In genomic region chr7:29983690-29984380, GRCm38 (mm10) we compare ENCODE assay signal across 7 mouse cellular contexts. TPM values are rescaled to one million over a fixed set of nuclear protein-coding genes. Genes with fewer than 3 reads are reported as not detected.
DNase-seq lines count a peak whose midpoint lies in the region; ATAC-seq lines count a peak whose summit lies in the region.

Gene Zfp568 (plus strand): TSS chr7:29983955.

- DNase-seq in adrenal gland, adult 2 months = peak; percentile 97
- DNase-seq in embryo, embryonic 11.5 days (ENCODE audit: low read depth, low spot score) = peak; percentile 89
- DNase-seq in gastrocnemius, postnatal 4 days (ENCODE audit: low spot score in 2 of 2) = peak; percentile 88 to 94
- DNase-seq in left cerebral cortex, postnatal 36 days (ENCODE audit: low spot score in 2 of 2) = peak; percentile 91 to 92
- DNase-seq in midbrain, embryonic 11.5 days (ENCODE audit: low spot score, missing footprints) = peak; percentile 98
- peak; percentile 89 for DNase-seq in skeletal muscle tissue, adult 2 months (ENCODE audit: low read depth, low spot score)

- intact Hi-C loops in left cerebral cortex, postnatal 36 days (cut with DNase I) = no loop called here

- H3K9me3 ChIP-seq in intestine, embryonic 16.5 days (ENCODE audit: control insufficient read depth, low read length) = no peaks in the 10 kb centered on the region
- H3K9me3 ChIP-seq in midbrain, embryonic 11.5 days (ENCODE audit: control insufficient read depth, low read length) = no peaks in the 10 kb centered on the region

- H3K4me1 ChIP-seq in intestine, embryonic 16.5 days (ENCODE audit: control insufficient read depth, insufficient read depth, low read length) = peaks cover 24% of the 10 kb centered on the region
- peaks cover 13% of the 10 kb centered on the region for H3K4me1 ChIP-seq in midbrain, embryonic 11.5 days (ENCODE audit: control insufficient read depth, insufficient read depth, low read length)

- H3K27me3 ChIP-seq in intestine, embryonic 16.5 days (replicated peaks; ENCODE audit: control insufficient read depth, insufficient read depth, low read length) = no peaks in the 10 kb centered on the region
- H3K27me3 ChIP-seq in midbrain, embryonic 11.5 days (ENCODE audit: control insufficient read depth, insufficient read depth, low read length) = no peaks in the 10 kb centered on the region

- H3K9ac ChIP-seq in intestine, embryonic 16.5 days (ENCODE audit: low read depth, low read length) = peak within 1 kb of the TSS; percentile 93
- peak within 1 kb of the TSS; percentile 93 for H3K9ac ChIP-seq in midbrain, embryonic 11.5 days (ENCODE audit: low read length)

- H3K4me2 ChIP-seq in intestine, embryonic 16.5 days (ENCODE audit: low read depth, low read length) = peak within 1 kb of the TSS; percentile 82
- H3K4me2 ChIP-seq in midbrain, embryonic 11.5 days = peak within 1 kb of the TSS; percentile 69

- H3K4me3 ChIP-seq in intestine, embryonic 16.5 days (ENCODE audit: low read length) = peak within 1 kb of the TSS; percentile 93
- peak within 1 kb of the TSS; percentile 87 for H3K4me3 ChIP-seq in midbrain, embryonic 11.5 days (ENCODE audit: low read depth, low read length)

- under 1% methylated on average over 62 of the region's 62 CpGs for WGBS in intestine, embryonic 16.5 days
- WGBS in midbrain, embryonic 11.5 days = under 1% methylated on average over 62 of the region's 62 CpGs

- 0 out of 2 replicates have a peak, but pooled peaks cover 4% of the 10 kb centered on the region for H3K36me3 ChIP-seq in intestine, embryonic 16.5 days (ENCODE audit: control insufficient read depth, insufficient read depth, low read length)
- peaks cover 7% of the 10 kb centered on the region; the same call in 1 of the 2 replicates for H3K36me3 ChIP-seq in midbrain, embryonic 11.5 days (ENCODE audit: control insufficient read depth, insufficient read depth, low read length)

- peak; percentile 95 for ATAC-seq in intestine, embryonic 16.5 days
- peak; percentile 98 for ATAC-seq in midbrain, embryonic 11.5 days (ENCODE audit: low FRiP score)

- peak within 1 kb of the TSS; percentile 98 for H3K27ac ChIP-seq in intestine, embryonic 16.5 days (ENCODE audit: low read length)
- H3K27ac ChIP-seq in midbrain, embryonic 11.5 days (ENCODE audit: low read depth, low read length) = peak within 1 kb of the TSS; percentile 91

RNA-seq across cellular contexts. Expression of gene Zfp568, which starts in this region (rescaled TPM):
- total RNA-seq in adrenal gland, adult 2 months (2021) = 1 to 10 TPM; 5.2 to 7.1 TPM
- polyA plus RNA-seq in adrenal gland, adult 2 months (2012; rRNA removed) = 1.1 and 1.6 TPM in 2 replicates
- total RNA-seq in gastrocnemius, postnatal 4 days (2021) = 100 to 1,000 TPM; 140 to 141 TPM
- polyA plus RNA-seq in intestine, embryonic 16.5 days (2015; fragmentation: Nextera tagmentation; extraction: Ambion mirVana) = 9.1 and 11.6 TPM in 2 replicates
- total RNA-seq in left cerebral cortex, postnatal 36 days (2021) = 1 to 10 TPM; 3.2 to 5.3 TPM
- polyA plus RNA-seq in midbrain, embryonic 11.5 days (2014; fragmentation: Nextera tagmentation; extraction: Ambion mirVana) = 11.7 and 13.0 TPM in 2 replicates

Comparison
In these comparisons a context has a peak if more than half of its experiments do, and no peak if none do; other contexts are left out.
1. Peak in every context shown above with its lines: DNase-seq, ATAC-seq, H3K4me3 ChIP-seq and H3K27ac ChIP-seq.
2. RNA of gene Zfp568 (total RNA-seq): 140 to 141 TPM in gastrocnemius, postnatal 4 days; 5.2 to 7.1 TPM in adrenal gland, adult 2 months and 3.2 to 5.3 TPM in left cerebral cortex, postnatal 36 days; every median in the first group is over 10 times any median in the second.